ENCODE assay signal across 16 mouse cellular contexts in the genomic region with DNA sequence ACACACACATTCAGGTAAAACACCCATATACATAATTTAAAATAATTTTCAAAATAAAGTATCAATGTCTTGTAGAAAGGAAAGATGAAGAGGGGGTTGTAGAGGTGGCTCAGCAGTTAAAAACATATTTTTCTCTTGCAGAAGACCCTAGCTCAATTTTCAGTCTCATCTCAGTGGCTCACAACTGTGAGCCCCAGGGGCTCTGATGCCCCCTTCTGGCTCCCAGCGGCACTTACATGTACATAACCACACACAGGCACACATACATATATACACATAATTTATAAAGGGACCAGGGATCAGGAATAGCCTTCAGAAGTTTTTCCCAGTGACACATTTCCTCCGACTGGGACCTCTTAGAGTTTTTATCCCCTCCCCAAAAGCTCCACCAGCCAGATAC. TPM values are rescaled to one million over a fixed set of nuclear protein-coding genes. Genes with fewer than 3 reads are reported as not detected.
DNase-seq lines count a peak whose midpoint lies in the region; ATAC-seq and TF ChIP-seq lines count a peak whose summit lies in the region.
"Had no signal": no experiment of that assay in that cellular context is flagged by ENCODE, and none has a peak within 500 bp of the region (broad histone marks: within the 10 kb centered on the region; RNA-seq: fewer than 3 reads in every experiment).

No protein-coding gene starts in this region.

- in situ Hi-C loops in CH12.LX (cut with MboI; ENCODE audit: low pct_ligation_motif_present, low pct_unique_long_range_greater_than_20kb, low sequenced_read_pairs) = no loop called here

- no peak overlapping the region for H3K9ac ChIP-seq in forebrain, postnatal 0 days
- no peak overlapping the region for H3K9ac ChIP-seq in hindbrain, embryonic 14.5 days
- H3K9ac ChIP-seq in hindbrain, embryonic 11.5 days (ENCODE audit: low read depth, low read length) = no peak overlapping the region
- H3K9ac ChIP-seq in CH12.LX (ENCODE audit: insufficient read depth, low read depth) = no peak overlapping the region
- no peak overlapping the region for H3K9ac ChIP-seq in intestine, postnatal 0 days (ENCODE audit: low read depth, low read length)
- H3K9ac ChIP-seq: embryonic facial prominence, embryonic 12.5 days; forebrain, embryonic 15.5 days; liver, embryonic 15.5 days had no signal

- no peak for DNase-seq in forebrain, embryonic 10.5 days (ENCODE audit: extremely low spot score, low spot score)
- no peak for DNase-seq in forebrain, postnatal 0 days
- no peak for DNase-seq in hindbrain, embryonic 14.5 days (ENCODE audit: low spot score)
- DNase-seq in hindbrain, embryonic 11.5 days (ENCODE audit: low spot score) = no peak
- DNase-seq in CH12.LX (ENCODE audit: extremely low read depth) (no peak), adipocyte (ENCODE audit: low spot score) (no peak)
- no peak for DNase-seq in adrenal gland, postnatal 25 days
- DNase-seq: cerebellum, postnatal 10 days; gastrocnemius, postnatal 36 days had no signal

- no peak for TF ChIP-seq POLR2A in CH12.LX (IDR thresholded peaks at IDR 0.05; ENCODE audit: low read depth, low read length)

- no peak overlapping the region for H3K4me3 ChIP-seq in forebrain, embryonic 10.5 days
- H3K4me3 ChIP-seq in forebrain, postnatal 0 days (ENCODE audit: low read depth, low read length) = no peak overlapping the region
- H3K4me3 ChIP-seq in hindbrain, embryonic 14.5 days (replicated peaks; ENCODE audit: low read length) = no peak overlapping the region
- H3K4me3 ChIP-seq in hindbrain, embryonic 11.5 days (ENCODE audit: low read depth, low read length) = no peak overlapping the region
- H3K4me3 ChIP-seq in CH12.LX (replicated peaks in 1 of 3; ENCODE audit: low read depth in 2 of 3, low read length in 2 of 3, poor library complexity in 1 of 3) = no peak overlapping the region
- H3K4me3 ChIP-seq in intestine, postnatal 0 days (ENCODE audit: low read depth, low read length) = no peak overlapping the region
- H3K4me3 ChIP-seq: forebrain, embryonic 15.5 days; liver, embryonic 15.5 days; megakaryocyte, embryonic 14.5 days had no signal

- no peak for ATAC-seq in forebrain, postnatal 0 days
- no peak for ATAC-seq in hindbrain, embryonic 14.5 days (ENCODE audit: low FRiP score)
- ATAC-seq in hindbrain, embryonic 11.5 days (ENCODE audit: low FRiP score) = no peak
- ATAC-seq in intestine, postnatal 0 days = no peak
- ATAC-seq: forebrain, embryonic 15.5 days had no signal

- no peaks in the 10 kb centered on the region for H3K27me3 ChIP-seq in forebrain, embryonic 10.5 days (ENCODE audit: poor library complexity, severe bottlenecking)
- no peaks in the 10 kb centered on the region for H3K27me3 ChIP-seq in forebrain, postnatal 0 days (ENCODE audit: insufficient read depth, low read length)
- no peaks in the 10 kb centered on the region for H3K27me3 ChIP-seq in hindbrain, embryonic 14.5 days (ENCODE audit: control insufficient read depth, insufficient read depth, low read length)
- H3K27me3 ChIP-seq in hindbrain, embryonic 11.5 days (ENCODE audit: control insufficient read depth, insufficient read depth, low read length) = no peaks in the 10 kb centered on the region
- no peaks in the 10 kb centered on the region for H3K27me3 ChIP-seq in CH12.LX (replicated peaks)
- no peaks in the 10 kb centered on the region for H3K27me3 ChIP-seq in intestine, postnatal 0 days (replicated peaks; ENCODE audit: control insufficient read depth, insufficient read depth, low read length)
- H3K27me3 ChIP-seq: embryonic facial prominence, embryonic 12.5 days; forebrain, embryonic 15.5 days; liver, embryonic 15.5 days had no signal

- no peak for TF ChIP-seq EP300 in CH12.LX (IDR thresholded peaks at IDR 0.05; ENCODE audit: low read length)

- dilution Hi-C loops in CH12.LX (cut with MboI; ENCODE audit: extremely low pct_ligation_motif_present, extremely low pct_unique_long_range_greater_than_20kb, low sequenced_read_pairs) = no loop called here

- H3K27ac ChIP-seq in forebrain, embryonic 10.5 days = peak overlapping the region; percentile 68; the same call in 1 of the 2 replicates
- no peak overlapping the region for H3K27ac ChIP-seq in forebrain, postnatal 0 days (ENCODE audit: low read depth, low read length)
- H3K27ac ChIP-seq in hindbrain, embryonic 14.5 days = 0 out of 2 replicates have a peak overlapping the region, but pooled peaks have one; percentile 27
- H3K27ac ChIP-seq in hindbrain, embryonic 11.5 days (ENCODE audit: low read depth, low read length) = no peak overlapping the region
- no peak overlapping the region for H3K27ac ChIP-seq in CH12.LX (ENCODE audit: insufficient read depth, low read depth)
- H3K27ac ChIP-seq in intestine, postnatal 0 days (ENCODE audit: low read depth, low read length) = no peak overlapping the region
- H3K27ac ChIP-seq: forebrain, embryonic 15.5 days; liver, embryonic 15.5 days had no signal

- no peaks in the 10 kb centered on the region for H3K79me2 ChIP-seq in CH12.LX (replicated peaks; ENCODE audit: control insufficient read depth, extremely low read depth, insufficient read depth, poor library complexity, severe bottlenecking)

- 87% methylated on average over 2 of the region's 2 CpGs for WGBS in forebrain, embryonic 10.5 days
- WGBS in forebrain, postnatal 0 days = 89% methylated on average over 2 of the region's 2 CpGs
- WGBS in hindbrain, embryonic 14.5 days = 93% methylated on average over 2 of the region's 2 CpGs
- WGBS in hindbrain, embryonic 11.5 days = 93% methylated on average over 2 of the region's 2 CpGs
- WGBS in intestine, postnatal 0 days = 95% methylated on average over 2 of the region's 2 CpGs

- H3K9me3 ChIP-seq in forebrain, embryonic 10.5 days = no peaks in the 10 kb centered on the region
- 0 out of 2 replicates have a peak, but pooled peaks cover 6% of the 10 kb centered on the region for H3K9me3 ChIP-seq in forebrain, postnatal 0 days (ENCODE audit: low read length)
- 0 out of 2 replicates have a peak, but pooled peaks cover 5% of the 10 kb centered on the region for H3K9me3 ChIP-seq in hindbrain, embryonic 14.5 days (ENCODE audit: control insufficient read depth, low read length)
- H3K9me3 ChIP-seq in hindbrain, embryonic 11.5 days (ENCODE audit: control insufficient read depth, low read length) = no peaks in the 10 kb centered on the region
- H3K9me3 ChIP-seq in CH12.LX (replicated peaks; ENCODE audit: low read length) = no peaks in the 10 kb centered on the region
- no peaks in the 10 kb centered on the region for H3K9me3 ChIP-seq in intestine, postnatal 0 days (ENCODE audit: control insufficient read depth)
- H3K9me3 ChIP-seq: embryonic facial prominence, embryonic 12.5 days; forebrain, embryonic 15.5 days; liver, embryonic 15.5 days had no signal

- H3K36me3 ChIP-seq in forebrain, embryonic 10.5 days (replicated peaks) = no peaks in the 10 kb centered on the region
- H3K36me3 ChIP-seq in forebrain, postnatal 0 days (ENCODE audit: insufficient read depth) = no peaks in the 10 kb centered on the region
- H3K36me3 ChIP-seq in hindbrain, embryonic 14.5 days (replicated peaks; ENCODE audit: control insufficient read depth, insufficient read depth) = no peaks in the 10 kb centered on the region
- H3K36me3 ChIP-seq in hindbrain, embryonic 11.5 days (ENCODE audit: control insufficient read depth, insufficient read depth, low read length) = no peaks in the 10 kb centered on the region
- H3K36me3 ChIP-seq in CH12.LX (replicated peaks in 1 of 2; ENCODE audit: control insufficient read depth in 1 of 2, insufficient read depth in 1 of 2, low read length in 1 of 2) = no peaks in the 10 kb centered on the region
- H3K36me3 ChIP-seq in intestine, postnatal 0 days (ENCODE audit: control insufficient read depth, insufficient read depth) = no peaks in the 10 kb centered on the region
- H3K36me3 ChIP-seq: embryonic facial prominence, embryonic 12.5 days; forebrain, embryonic 15.5 days; liver, embryonic 15.5 days had no signal

- peaks cover 19% of the 10 kb centered on the region for H3K4me1 ChIP-seq in forebrain, embryonic 10.5 days
- H3K4me1 ChIP-seq in forebrain, postnatal 0 days (ENCODE audit: insufficient read depth) = no peaks in the 10 kb centered on the region
- H3K4me1 ChIP-seq in hindbrain, embryonic 14.5 days (replicated peaks; ENCODE audit: control insufficient read depth, insufficient read depth, low read length) = peaks cover 22% of the 10 kb centered on the region
- no peaks in the 10 kb centered on the region for H3K4me1 ChIP-seq in hindbrain, embryonic 11.5 days (replicated peaks; ENCODE audit: control insufficient read depth, insufficient read depth, low read length)
- no peaks in the 10 kb centered on the region for H3K4me1 ChIP-seq in CH12.LX (ENCODE audit: control insufficient read depth in 1 of 2, insufficient read depth in 2 of 2)
- H3K4me1 ChIP-seq in intestine, postnatal 0 days (replicated peaks; ENCODE audit: control insufficient read depth, insufficient read depth, low read length) = peaks cover 4% of the 10 kb centered on the region; the same call in 1 of the 2 replicates

- TF ChIP-seq RAD21 in CH12.LX (IDR thresholded peaks at IDR 0.05; ENCODE audit: low read depth, low read length) = no peak; the same call in 1 of the 2 replicates

- no peak overlapping the region for H3K4me2 ChIP-seq in forebrain, postnatal 0 days (ENCODE audit: low read depth)
- H3K4me2 ChIP-seq in hindbrain, embryonic 14.5 days (replicated peaks) = no peak overlapping the region
- no peak overlapping the region for H3K4me2 ChIP-seq in hindbrain, embryonic 11.5 days (replicated peaks; ENCODE audit: low read depth, low read length)
- no peak overlapping the region for H3K4me2 ChIP-seq in CH12.LX (ENCODE audit: insufficient read depth, low read depth, poor library complexity, severe bottlenecking)
- no peak overlapping the region for H3K4me2 ChIP-seq in intestine, postnatal 0 days (replicated peaks; ENCODE audit: low read depth)
- H3K4me2 ChIP-seq: forebrain, embryonic 15.5 days; liver, embryonic 15.5 days had no signal

- TF ChIP-seq CTCF in forebrain, postnatal 0 days (IDR thresholded peaks at IDR 0.05; ENCODE audit: low read depth) = no peak
- TF ChIP-seq CTCF in CH12.LX (conservative IDR thresholded peaks at IDR 0.05 in 1 of 2, IDR thresholded peaks at IDR 0.05 in 1 of 2; ENCODE audit: low read depth in 2 of 2, low read length in 2 of 2) = 0 out of 4 replicates have a peak, but pooled peaks of 1 of the 2 experiments have one; percentile 13
- TF ChIP-seq CTCF in intestine, postnatal 0 days (IDR thresholded peaks at IDR 0.05; ENCODE audit: low read depth) = peak; percentile 25; the same call in 1 of the 2 replicates

RNA-seq across cellular contexts. Expression of gene Fam50b, which starts 7.6 kb away (rescaled TPM):
- polyA plus RNA-seq in forebrain, embryonic 10.5 days (2016; fragmentation: Nextera tagmentation; extraction: Ambion mirVana) = not detected in 2 replicates
- total RNA-seq in forebrain, postnatal 0 days (2014; rRNA removed) = 0.19 TPM in 1 of 2 replicates, not detected in the other
- polyA plus RNA-seq in forebrain, postnatal 0 days (2015; fragmentation: Nextera tagmentation; extraction: Ambion mirVana) = 0.15 and 0.29 TPM in 2 replicates
- not detected in 2 replicates for polyA plus RNA-seq in hindbrain, embryonic 14.5 days (2014; fragmentation: Nextera tagmentation; extraction: Ambion mirVana)
- polyA plus RNA-seq in hindbrain, embryonic 11.5 days (2014; fragmentation: Nextera tagmentation; extraction: Ambion mirVana) = not detected in 2 replicates
- total RNA-seq in CH12.LX (2012; rRNA removed) (0.08 and 0.13 TPM in 2 replicates), CH12.LX (2014; rRNA removed) (0.24 TPM in 1 of 2 replicates, not detected in the other)
- not detected in 2 replicates for polyA plus RNA-seq in CH12.LX (2012; ENCODE audit: insufficient read length, low read depth)
- polyA plus RNA-seq in intestine, postnatal 0 days (2015; fragmentation: Nextera tagmentation; extraction: Ambion mirVana) = 0.16 and 0.20 TPM in 2 replicates
- total RNA-seq in adrenal gland, postnatal 25 days (2021) = not detected in 2 replicates
- total RNA-seq: gastrocnemius, postnatal 36 days had no signal
- polyA plus RNA-seq: embryonic facial prominence, embryonic 12.5 days; forebrain, embryonic 15.5 days; kidney, embryonic 14.5 days; small intestine, adult 2 months had no signal

Comparison
In these comparisons a context has a peak if more than half of its experiments do, and no peak if none do; other contexts are left out.
1. H3K27ac ChIP-seq: peak in forebrain, embryonic 10.5 days (single experiment) and hindbrain, embryonic 14.5 days (single experiment); none in forebrain, postnatal 0 days (single experiment), hindbrain, embryonic 11.5 days (single experiment), CH12.LX (single experiment) and intestine, postnatal 0 days (single experiment).